Mouse (Mus musculus): ENCODE data around the gene Mrps2.

DNA sequence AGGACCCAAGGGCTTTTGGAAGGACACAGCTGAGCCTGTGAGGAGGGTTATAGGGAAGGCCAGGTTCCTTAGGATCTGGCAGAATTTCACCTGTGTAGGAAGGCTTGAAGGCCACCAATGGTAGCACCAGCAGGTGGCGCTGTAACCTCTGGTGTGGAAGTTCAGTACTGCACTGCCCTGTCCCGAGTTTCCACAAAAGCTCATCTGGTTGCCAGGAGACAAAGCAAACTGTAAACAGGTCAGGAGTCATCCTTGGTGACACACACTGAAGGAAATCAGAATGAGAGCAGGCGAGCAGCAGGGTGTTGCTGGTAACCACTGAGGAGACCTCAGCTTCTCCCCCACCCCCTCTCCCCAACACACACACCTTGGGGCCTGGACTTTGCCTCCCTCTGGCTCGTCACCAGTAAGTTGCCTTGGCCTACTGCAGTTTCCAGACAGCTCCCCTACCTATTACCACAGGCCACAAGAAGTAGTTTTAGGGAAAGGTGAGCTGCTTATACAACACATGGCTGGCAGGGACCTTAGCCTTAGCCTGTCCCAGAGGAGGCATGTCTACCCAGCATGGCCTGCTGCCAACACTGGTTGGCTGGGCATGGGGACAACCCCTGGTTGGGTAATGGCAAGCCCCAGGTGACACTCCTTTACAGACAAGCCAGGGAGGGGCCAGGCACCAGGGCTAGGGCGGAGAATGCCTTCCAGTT lies 49.5 kb downstream of the Mrps2 start:
- peak; percentile 80 for TF ChIP-seq CTCF (IDR thresholded peaks at IDR 0.05; ENCODE audit: control insufficient read depth, insufficient read depth, insufficient read length)
- TF ChIP-seq MYOD1 (IDR thresholded peaks at IDR 0.05; ENCODE audit: control insufficient read depth, insufficient read length, low read depth) = no peak
